Mouse (Mus musculus) c-Kit-negative CD71-positive TER-119-positive erythroid progenitor cells, embryonic 14.5 days (primary cell): Measurements from ENCODE around the gene Znrf1.
A peak's percentile ranks its signal among the peaks of the same experiment; 100 is the strongest.

Experiments used
- DNase-seq: peaks from one replicate; pipeline ENCODE4 v3.0.0-alpha.2; 2013; ENCODE audit warnings: low read depth, low spot score

The Znrf1 gene

GRCm38 (mm10) chr8:111568029-111568428 is 32.1 kb downstream of the Znrf1 start:
- DNase-seq: no peak

GRCm38 (mm10) chr8:111569926-111570325 is 34.0 kb downstream of the Znrf1 start:
- no peak for DNase-seq

- no peak for DNase-seq
Observed at GRCm38 (mm10) chr8:111570432-111570831, 34.5 kb downstream of the Znrf1 start.

- no peak for DNase-seq
Observed at GRCm38 (mm10) chr8:111571661-111572060, 35.8 kb downstream of the Znrf1 start.

GRCm38 (mm10) chr8:111572431-111572830 is 36.5 kb downstream of the Znrf1 start:
- no peak for DNase-seq

- peak; percentile 61 for DNase-seq
Observed at GRCm38 (mm10) chr8:111573583-111573982, 37.7 kb downstream of the Znrf1 start.

- DNase-seq: no peak
Observed at GRCm38 (mm10) chr8:111574016-111574415, 38.1 kb downstream of the Znrf1 start.

GRCm38 (mm10) chr8:111575492-111575891 is 39.6 kb downstream of the Znrf1 start:
- DNase-seq: no peak

- DNase-seq: no peak
Observed at GRCm38 (mm10) chr8:111576501-111576900, 40.6 kb downstream of the Znrf1 start.

- no peak for DNase-seq
Observed at GRCm38 (mm10) chr8:111577880-111578533, 42.1 kb downstream of the Znrf1 start.

- DNase-seq: no peak
Observed at GRCm38 (mm10) chr8:111579318-111579717, 43.4 kb downstream of the Znrf1 start.

GRCm38 (mm10) chr8:111580306-111580705 is 44.4 kb downstream of the Znrf1 start:
- no peak for DNase-seq

- no peak for DNase-seq
Observed at GRCm38 (mm10) chr8:111582386-111582785, 46.5 kb downstream of the Znrf1 start.

- DNase-seq: no peak
Observed at GRCm38 (mm10) chr8:111584946-111585345, 49.0 kb downstream of the Znrf1 start.

GRCm38 (mm10) chr8:111587545-111588094 is 51.7 kb downstream of the Znrf1 start:
- DNase-seq: no peak

- no peak for DNase-seq
Observed at GRCm38 (mm10) chr8:111588336-111588735, 52.4 kb downstream of the Znrf1 start.

GRCm38 (mm10) chr8:111590214-111590613 is 54.3 kb downstream of the Znrf1 start:
- DNase-seq: no peak

GRCm38 (mm10) chr8:111591176-111591575 is 55.3 kb downstream of the Znrf1 start:
- no peak for DNase-seq

GRCm38 (mm10) chr8:111592390-111592910 is 56.6 kb downstream of the Znrf1 start:
- DNase-seq: no peak

GRCm38 (mm10) chr8:111594044-111594840 is 58.3 kb downstream of the Znrf1 start:
- DNase-seq: no peak

GRCm38 (mm10) chr8:111594951-111595350 is 59.1 kb downstream of the Znrf1 start:
- DNase-seq: no peak

- DNase-seq: no peak
Observed at GRCm38 (mm10) chr8:111595712-111596484, 60.0 kb downstream of the Znrf1 start.
